Comparison of ENCODE assay signal across 22 mouse cellular contexts in the genomic region with DNA sequence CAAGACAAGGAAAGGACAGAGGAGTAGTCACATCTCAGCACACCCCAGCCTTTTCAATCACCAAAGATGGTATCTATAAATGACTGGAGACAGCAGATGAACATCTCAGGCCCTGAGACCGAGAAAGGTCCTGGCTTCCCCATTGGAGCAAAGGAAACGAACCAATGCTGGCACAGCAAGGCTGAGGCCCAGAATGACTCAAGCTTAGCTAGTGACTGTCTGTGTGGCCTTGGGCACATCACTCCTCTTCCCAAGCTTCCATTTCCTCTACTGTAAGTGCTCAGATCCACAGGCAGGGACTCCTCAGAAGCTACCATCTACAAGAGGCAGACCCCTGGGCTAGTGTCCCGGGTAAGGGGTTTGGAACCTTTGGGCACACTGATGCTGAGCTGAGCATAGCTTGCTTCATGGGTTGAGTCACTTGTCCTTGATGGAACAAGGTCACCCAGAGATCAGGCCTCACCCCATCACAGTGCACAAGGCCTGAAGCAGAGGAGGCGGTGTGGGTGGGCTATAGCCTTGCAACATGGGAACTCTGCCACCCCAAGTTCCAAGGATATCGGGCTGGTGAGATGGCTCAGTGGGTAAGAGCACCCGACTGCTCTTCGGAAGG. TPM values are rescaled to one million over a fixed set of nuclear protein-coding genes. Genes with fewer than 3 reads are reported as not detected.
A peak's percentile ranks its signal among the peaks of the same experiment; 100 is the strongest.
DNase-seq lines count a peak whose midpoint lies in the region; ATAC-seq lines count a peak whose summit lies in the region.
"Had no signal": no experiment of that assay in that cellular context is flagged by ENCODE, and none has a peak within 500 bp of the region (broad histone marks: within the 10 kb centered on the region; RNA-seq: fewer than 3 reads in every experiment).

No protein-coding gene starts in this region.

- H3K36me3 ChIP-seq in macrophage (ENCODE audit: inconsistent target) = peaks cover 37% of the 10 kb centered on the region

- no peak for ATAC-seq in granulocyte monocyte progenitor cell, adult 5-6 weeks (replicated peaks; ENCODE audit: poor library complexity, severe bottlenecking)
- ATAC-seq: CD4-positive, CD25-positive, alpha-beta regulatory T cell, adult 4 months; forebrain, embryonic 14.5 days; hindbrain, postnatal 0 days had no signal

- H3K79me2 ChIP-seq in macrophage (ENCODE audit: inconsistent target) = no peaks in the 10 kb centered on the region

- H3K27ac ChIP-seq in macrophage = peak overlapping the region; percentile 95
- H3K27ac ChIP-seq: embryonic facial prominence, embryonic 13.5 days; gastrocnemius, adult 2 months; heart, embryonic 13.5 days; hindbrain, embryonic 12.5 days; hindbrain, postnatal 0 days had no signal

- peak; percentile 89 to 96 for DNase-seq in adrenal gland, adult (ENCODE audit: inconsistent age in 2 of 2, low spot score in 1 of 2)
- no peak for DNase-seq in adrenal gland, postnatal 4 days (ENCODE audit: low spot score in 2 of 2)
- DNase-seq in ovary, adult 18-20 months (ENCODE audit: low spot score) = peak; percentile 71
- DNase-seq in ovary, postnatal 10 days (ENCODE audit: low spot score) = no peak
- DNase-seq in adrenal gland, postnatal 25 days = peak; percentile 68
- no peak for DNase-seq in thymus, postnatal 4 days
- DNase-seq: B cell, adult 2 months; cerebellum, adult 11-12 months; cerebellum, adult 9-10 months; gastrocnemius, adult 2 months; gastrocnemius, postnatal 25 days; heart, adult 11 months; heart, postnatal 4 days had no signal

- 74% methylated on average over 7 of the region's 7 CpGs for WGBS in macrophage (ENCODE audit: missing documents)

- H3K4me3 ChIP-seq in macrophage (ENCODE audit: inconsistent target) = no peak overlapping the region
- H3K4me3 ChIP-seq: embryonic facial prominence, embryonic 13.5 days; gastrocnemius, adult 2 months; heart, embryonic 13.5 days; hindbrain, embryonic 12.5 days had no signal

RNA-seq across cellular contexts. Expression of gene Gsg1l, which starts 17.1 kb away (rescaled TPM):
- total RNA-seq in adrenal gland, postnatal 4 days (2021) = 10 to 100 TPM; 13.2 to 13.9 TPM
- 52.1 and 77.9 TPM in 2 replicates for total RNA-seq in adrenal gland, postnatal 25 days (2021)
- under 1 TPM in 1 of 26 experiments, not detected in 25; 0.29 TPM for total RNA-seq in macrophage (2018; cell fraction: chromatin; rRNA removed)
- under 1 TPM in 8 of 26 experiments, not detected in 18; 0.03 to 0.09 (median 0.05) TPM for total RNA-seq in macrophage (2018; cell fraction: cytosol; rRNA removed)
- total RNA-seq in macrophage (2018; cell fraction: nucleus; rRNA removed) = under 1 TPM in 1 of 26 experiments, not detected in 25; 0.15 TPM
- polyA plus RNA-seq in macrophage (2018) = 0.03 TPM in 1 of 3 replicates, not detected in the others
- total RNA-seq in granulocyte monocyte progenitor cell, adult 5-6 weeks (2014; fragmentation: Nextera tagmentation) = not detected in 2 replicates
- total RNA-seq in granulocyte monocyte progenitor cell, adult 5-6 weeks (2017) = not detected in 2 replicates
- total RNA-seq: gastrocnemius, adult 2 months had no signal
- polyA plus RNA-seq: CD4-positive, CD25-positive, alpha-beta regulatory T cell, adult 4 months; G1E had no signal

Comparison
In these comparisons a context has a peak if more than half of its experiments do, and no peak if none do; other contexts are left out.
1. DNase-seq: peak in adrenal gland, adult (2 of 2), ovary, adult 18-20 months (single experiment) and adrenal gland, postnatal 25 days (single experiment); none in adrenal gland, postnatal 4 days (0 of 2), ovary, postnatal 10 days (single experiment) and thymus, postnatal 4 days (single experiment).
2. RNA of gene Gsg1l, which starts 17.1 kb away (total RNA-seq): 52.1 to 77.9 TPM in adrenal gland, postnatal 25 days and 13.2 to 13.9 TPM in adrenal gland, postnatal 4 days; not detected in granulocyte monocyte progenitor cell, adult 5-6 weeks; every median in the first group is over 10 times any median in the second.